Mouse (Mus musculus) left cerebral cortex, postnatal 10 days (tissue): ENCODE measurements around the gene AY074887. TPM values are rescaled to one million over a fixed set of nuclear protein-coding genes. Genes with fewer than 3 reads are reported as not detected.
A peak's percentile ranks its signal among the peaks of the same experiment; 100 is the strongest.
"Not testable (repeated sequence)": the region's sequence is repeated elsewhere in the genome, so short reads cannot be mapped to it uniquely, and the experiment has no call there.

Experiments used
- DNase-seq, 2 experiments: peaks; one replicate each; pipeline ENCODE4 v3.0.0; 2021 to 2022; ENCODE audit warnings: low spot score in 2 of 2, mixed read lengths in 1 of 2; ENCODE audit errors: extremely low spot score in 1 of 2
- intact Hi-C: fragments of 180-260 bp; cut with DNase I; formaldehyde crosslinking; loops from one replicate; pipeline ENCODE4 v1.15.1; 2025
- total RNA-seq, 2 experiments: library from RNA; stranded (reverse); gene quantifications; 2 replicates each; pipeline ENCODE4 v1.2.3; 2021

The AY074887 gene
- not detected for total RNA-seq

- peak; percentile 86 to 95 for DNase-seq
- intact Hi-C loops, result loop anchor here (5.0 kb wide), 1 partner anchor 33 kb away; the partner anchor contains the start of gene Hykk
Measured at GRCm38 (mm10) chr9:54950575-54951321, at the start of gene AY074887, which contains the start of gene Psma4. Gene AY074887 (minus strand): TSS chr9:54950998. Gene Psma4 (plus strand): TSS chr9:54950790.

GRCm38 (mm10) chr9:54995645-54996044 lies 44.8 kb upstream of the AY074887 start:
- intact Hi-C loops, result no loop called here
- no peak for DNase-seq

GRCm38 (mm10) chr9:54994381-54994780 lies 43.6 kb upstream of the AY074887 start:
- intact Hi-C loops, result no loop called here
- no peak for DNase-seq

GRCm38 (mm10) chr9:54990362-54990761 lies 39.6 kb upstream of the AY074887 start:
- no peak for DNase-seq
- intact Hi-C loops, result no loop called here

- intact Hi-C loops, result no loop called here
- DNase-seq, result no peak
Measured at GRCm38 (mm10) chr9:54982401-54982800, 31.6 kb upstream of the AY074887 start.

GRCm38 (mm10) chr9:54981291-54982191 lies 30.7 kb upstream of the AY074887 start:
- intact Hi-C loops, result no loop called here
- peak in 1 of 2 experiments; percentile 39 for DNase-seq

GRCm38 (mm10) chr9:54980674-54981073 lies 29.9 kb upstream of the AY074887 start, which contains the start of gene Chrna5:
Gene Chrna5 (plus strand): TSS chr9:54980880.
- intact Hi-C loops, result no loop called here
- no peak for DNase-seq

- no peak for DNase-seq
- intact Hi-C loops, result no loop called here
Measured at GRCm38 (mm10) chr9:54969972-54970637, 19.3 kb upstream of the AY074887 start.

GRCm38 (mm10) chr9:54963669-54964068 lies 12.9 kb upstream of the AY074887 start:
- intact Hi-C loops, result no loop called here
- no peak for DNase-seq

GRCm38 (mm10) chr9:54961059-54961458 lies 10.3 kb upstream of the AY074887 start:
- intact Hi-C loops, result no loop called here
- DNase-seq, result no peak

GRCm38 (mm10) chr9:54950162-54950561 lies 636 bp downstream of the AY074887 start:
- not testable (repeated sequence) for DNase-seq
- intact Hi-C loops, result loop anchor here (5.0 kb wide), 1 partner anchor 33 kb away; the partner anchor contains the start of gene Hykk

- no peak for DNase-seq
- intact Hi-C loops, result no loop called here
Measured at GRCm38 (mm10) chr9:54949465-54949864, 1.3 kb downstream of the AY074887 start.

GRCm38 (mm10) chr9:54946256-54946655 lies 4.5 kb downstream of the AY074887 start:
- intact Hi-C loops, result no loop called here
- no peak for DNase-seq

- intact Hi-C loops, result no loop called here
- DNase-seq, result no peak
Measured at GRCm38 (mm10) chr9:54944467-54944866, 6.3 kb downstream of the AY074887 start.

- DNase-seq, result no peak
- intact Hi-C loops, result no loop called here
Measured at GRCm38 (mm10) chr9:54942071-54942470, 8.7 kb downstream of the AY074887 start.

GRCm38 (mm10) chr9:54932379-54932778 lies 18.4 kb downstream of the AY074887 start:
- intact Hi-C loops, result no loop called here
- DNase-seq, result no peak

GRCm38 (mm10) chr9:54931765-54932164 lies 19.0 kb downstream of the AY074887 start:
- intact Hi-C loops, result no loop called here

GRCm38 (mm10) chr9:54930741-54931140 lies 20.1 kb downstream of the AY074887 start:
- intact Hi-C loops, result no loop called here
- no peak for DNase-seq

More at GRCm38 (mm10) chr9:54931765-54932164, 19.0 kb downstream of the AY074887 start:
- no peak for DNase-seq

- DNase-seq, result no peak
- intact Hi-C loops, result loop anchor here (5.0 kb wide), 1 partner anchor 32 kb away; the partner anchor contains the start of genes AY074887 and Psma4
Measured at GRCm38 (mm10) chr9:54919946-54920345, 30.9 kb downstream of the AY074887 start.
